Mouse (Mus musculus): Measurements from ENCODE around the gene Gprasp2. TPM values are rescaled to one million over a fixed set of nuclear protein-coding genes. Genes with fewer than 3 reads are reported as not detected.

The Gprasp2 gene
- 131 TPM in 2 replicates for polyA plus RNA-seq (2012; rRNA removed)

DNA sequence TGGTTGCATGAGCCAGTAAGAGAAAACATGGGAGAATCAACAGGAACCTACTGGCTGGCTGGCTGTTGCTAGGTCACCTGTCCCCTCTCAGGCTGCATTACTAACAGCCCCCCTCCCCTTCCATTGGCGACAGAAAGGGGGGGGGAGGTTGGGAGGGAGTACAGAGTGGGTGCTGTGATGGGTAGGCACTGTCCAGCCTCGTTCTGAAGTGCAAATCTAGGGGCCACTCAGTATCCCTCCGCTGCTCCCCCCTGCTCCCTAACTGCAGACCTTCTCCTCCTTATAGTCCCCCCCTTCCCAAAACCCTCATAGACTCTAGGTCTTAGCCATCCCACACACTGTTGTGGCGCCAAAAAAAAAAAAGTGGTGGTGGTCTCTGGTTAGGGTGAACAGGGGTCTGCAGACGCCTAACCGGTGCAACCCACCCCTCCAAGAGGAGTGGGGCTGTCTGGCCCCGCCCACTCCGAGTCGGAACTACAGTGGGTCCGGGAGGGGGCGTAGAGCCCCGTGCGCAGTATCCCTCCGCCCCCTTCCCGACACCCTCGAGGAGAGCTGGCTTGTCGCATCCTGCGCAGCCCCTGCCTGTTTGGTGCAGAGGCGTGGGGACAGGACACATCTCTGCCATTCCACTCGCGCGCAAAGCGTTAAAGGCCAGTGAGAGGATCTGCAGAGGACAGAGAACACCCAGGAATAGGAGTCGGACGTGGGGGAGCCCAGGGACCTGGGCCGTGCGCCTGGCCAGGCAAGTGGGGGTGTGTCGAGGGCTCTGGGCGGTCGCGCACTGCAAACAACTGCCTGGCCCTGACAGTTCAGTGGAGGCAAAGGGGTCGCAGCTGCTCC lies at the start of gene Gprasp2:
TSS of gene Gprasp2 (plus strand) at position 514 of the 840 bp plus-strand sequence.

DNA sequence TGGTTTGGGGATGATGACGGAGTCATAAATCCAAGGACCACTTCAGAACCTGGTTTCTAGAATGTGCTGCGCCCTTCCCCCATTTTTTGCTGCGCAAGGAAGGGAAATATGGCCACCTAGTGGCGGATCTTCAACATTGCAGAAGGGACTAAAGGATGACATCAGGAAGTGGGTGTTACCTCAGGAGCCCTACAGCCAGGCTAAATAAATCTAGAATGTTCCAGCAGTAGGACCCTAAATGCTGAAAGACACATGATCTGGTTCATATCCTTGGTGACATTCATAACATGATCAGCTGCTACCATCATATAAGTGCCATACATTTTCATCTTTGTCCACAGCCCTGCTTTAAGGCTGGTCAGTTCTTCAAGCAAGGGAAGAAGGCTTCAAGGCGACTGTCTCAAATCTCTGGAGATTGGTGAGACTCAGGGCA lies 41.6 kb upstream of the Gprasp2 start, which contains the start of gene Bhlhb9:
TSS of gene Bhlhb9 (plus strand) at position 383 of the 433 bp plus-strand sequence.

Other genes with a start within 250 kb of the Gprasp2 start
- gene Nxf7, start 240.3 kb upstream of the Gprasp2 start, polyA plus RNA-seq (2012; rRNA removed) = 0.06 TPM in 1 of 2 replicates, not detected in the other
- 0.06 TPM in 1 of 2 replicates, not detected in the other for gene Prame, start 211.3 kb upstream of the Gprasp2 start, polyA plus RNA-seq (2012; rRNA removed)
- gene Tcp11x2, start 145.2 kb upstream of the Gprasp2 start, polyA plus RNA-seq (2012; rRNA removed) = 0.02 TPM in 1 of 2 replicates, not detected in the other
- gene Tmsb15a, start 113.8 kb upstream of the Gprasp2 start, polyA plus RNA-seq (2012; rRNA removed) = not detected in 2 replicates
- gene Armcx5, start 96.3 kb upstream of the Gprasp2 start, polyA plus RNA-seq (2012; rRNA removed) = 9.6 and 10.6 TPM in 2 replicates
- gene Gprasp1, start 96.3 kb upstream of the Gprasp2 start, polyA plus RNA-seq (2012; rRNA removed) = 174 and 176 TPM in 2 replicates
- gene Bhlhb9, start 41.4 kb upstream of the Gprasp2 start, polyA plus RNA-seq (2012; rRNA removed) = 55.0 and 58.9 TPM in 2 replicates
- 123 and 125 TPM in 2 replicates for gene Arxes2, start 154.8 kb downstream of the Gprasp2 start, polyA plus RNA-seq (2012; rRNA removed)
- 28.8 and 31.3 TPM in 2 replicates for gene Arxes1, start 194.3 kb downstream of the Gprasp2 start, polyA plus RNA-seq (2012; rRNA removed)
- 364 and 417 TPM in 2 replicates for gene Bex2, start 229.2 kb downstream of the Gprasp2 start, polyA plus RNA-seq (2012; rRNA removed)
- gene Nxf3, start 246.2 kb downstream of the Gprasp2 start, polyA plus RNA-seq (2012; rRNA removed) = 0.04 TPM in 2 replicates

Measured in central nervous system, embryonic 14 days (tissue).